Mouse (Mus musculus): ENCODE data around the gene Prss12. TPM values are rescaled to one million over a fixed set of nuclear protein-coding genes. Genes with fewer than 3 reads are reported as not detected.
A peak's percentile ranks its signal among the peaks of the same experiment; 100 is the strongest.

Prss12 gene
- 10 to 100 TPM; 15.7 to 17.9 TPM for total RNA-seq (2021)
- long read RNA-seq, experiment 1, transcript Prss12-201 (11 exons, 2,602 nt): major isoform, 23 of 27 reads
- long read RNA-seq, experiment 1, partial matches to known transcripts: 2 of 27 reads
- long read RNA-seq, experiment 1, other reads (novel, unspliced or antisense): 2 of 27 reads
- long read RNA-seq, experiment 2, transcript Prss12-201 (11 exons, 2,602 nt): major isoform, 13 of 18 reads
- long read RNA-seq, experiment 2, partial matches to known transcripts: 4 of 18 reads
- long read RNA-seq, experiment 2, other reads (novel, unspliced or antisense): 1 of 18 reads

DNA sequence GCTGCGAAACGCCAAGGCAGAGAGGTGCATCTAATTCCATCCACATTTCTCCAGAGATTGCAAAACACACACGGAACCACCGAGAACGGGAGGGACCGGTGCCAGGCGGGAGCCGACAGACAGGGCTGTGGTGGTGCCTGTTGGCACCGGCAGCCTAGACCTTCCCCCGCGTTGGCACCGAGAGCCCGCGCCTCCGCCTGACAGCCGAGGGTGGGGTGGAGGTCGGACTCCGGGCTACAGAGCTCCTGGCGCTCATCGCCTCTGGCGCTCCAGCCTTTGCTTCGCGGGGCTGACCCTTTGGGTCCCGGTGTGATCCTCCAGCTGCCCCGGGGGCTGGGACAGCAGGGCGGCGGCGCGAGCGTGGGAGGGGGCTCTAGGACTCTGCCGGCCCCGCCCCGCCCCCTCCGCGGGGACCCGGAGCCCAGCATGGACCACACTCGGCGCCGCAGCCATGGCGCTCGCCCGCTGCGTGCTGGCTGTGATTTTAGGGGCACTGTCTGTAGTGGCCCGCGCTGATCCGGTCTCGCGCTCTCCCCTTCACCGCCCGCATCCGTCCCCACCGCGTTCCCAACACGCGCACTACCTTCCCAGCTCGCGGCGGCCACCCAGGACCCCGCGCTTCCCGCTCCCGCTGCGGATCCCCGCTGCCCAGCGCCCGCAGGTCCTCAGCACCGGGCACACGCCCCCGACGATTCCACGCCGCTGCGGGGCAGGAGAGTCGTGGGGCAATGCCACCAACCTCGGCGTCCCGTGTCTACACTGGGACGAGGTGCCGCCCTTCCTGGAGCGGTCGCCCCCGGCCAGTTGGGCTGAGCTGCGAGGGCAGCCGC, at the start of gene Prss12:
TSS of gene Prss12 (plus strand) at position 206 of the 830 bp plus-strand sequence.
- DNase-seq (ENCODE audit: extremely low spot score in 1 of 2, low spot score in 2 of 2): peak; percentile 46 to 70
- peak within 1 kb of the TSS; percentile 74 for H3K27ac ChIP-seq
- TF ChIP-seq CTCF (IDR thresholded peaks at IDR 0.05): no peak
- H3K4me3 ChIP-seq: peak within 1 kb of the TSS; percentile 67
- intact Hi-C loops (cut with DNase I): loop anchor here (2.0 kb wide), 2 partner anchors 60 to 62 kb away; partner anchors contain the start of gene Mettl14

DNA sequence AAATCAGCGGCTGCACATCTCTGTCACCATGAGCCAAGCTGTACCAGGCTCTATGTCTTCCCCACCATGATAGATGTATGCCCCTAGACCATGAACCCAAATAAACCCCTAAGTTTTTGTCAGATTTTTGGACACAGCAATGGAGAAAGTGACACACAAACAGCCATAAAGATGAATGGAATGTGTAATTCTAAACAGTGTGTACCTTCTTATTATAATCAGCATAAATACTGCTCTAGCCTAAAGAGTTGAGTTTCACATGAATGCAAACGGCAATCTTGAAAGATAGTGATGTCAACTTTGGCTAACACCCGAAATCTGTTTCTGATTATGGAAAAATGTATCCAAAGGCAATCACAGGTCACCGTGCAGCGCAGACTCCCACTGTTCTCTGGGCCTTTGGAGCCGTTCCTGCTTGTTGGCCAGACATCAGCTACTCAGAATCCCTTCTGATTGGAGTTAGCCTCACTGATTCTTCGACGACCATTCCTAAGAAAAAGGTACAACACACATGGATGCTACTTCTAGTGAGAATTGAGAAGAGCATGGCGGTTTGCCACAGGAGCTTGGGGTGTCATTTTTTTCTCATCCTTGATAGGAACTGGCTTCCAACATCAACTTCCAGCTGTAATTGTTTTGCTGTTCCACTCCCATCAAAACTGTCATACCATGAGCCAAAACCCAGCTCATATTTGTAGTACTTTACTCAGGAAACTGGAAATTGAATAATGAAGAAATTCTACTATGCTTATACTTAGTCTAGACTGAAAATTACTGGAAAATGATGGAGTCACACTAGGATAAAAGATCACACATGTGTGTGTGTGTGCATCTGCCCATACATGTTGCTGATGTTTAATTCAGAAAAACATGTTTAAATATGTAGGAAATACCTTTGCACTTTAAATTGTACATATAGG, 48.9 kb upstream of the Prss12 start:
- H3K4me3 ChIP-seq: no peak overlapping the region
- H3K27ac ChIP-seq: no peak overlapping the region
- no peak for TF ChIP-seq CTCF (IDR thresholded peaks at IDR 0.05)
- no peak for DNase-seq (ENCODE audit: extremely low spot score in 1 of 2, low spot score in 2 of 2)
- intact Hi-C loops (cut with DNase I): no loop called here

DNA sequence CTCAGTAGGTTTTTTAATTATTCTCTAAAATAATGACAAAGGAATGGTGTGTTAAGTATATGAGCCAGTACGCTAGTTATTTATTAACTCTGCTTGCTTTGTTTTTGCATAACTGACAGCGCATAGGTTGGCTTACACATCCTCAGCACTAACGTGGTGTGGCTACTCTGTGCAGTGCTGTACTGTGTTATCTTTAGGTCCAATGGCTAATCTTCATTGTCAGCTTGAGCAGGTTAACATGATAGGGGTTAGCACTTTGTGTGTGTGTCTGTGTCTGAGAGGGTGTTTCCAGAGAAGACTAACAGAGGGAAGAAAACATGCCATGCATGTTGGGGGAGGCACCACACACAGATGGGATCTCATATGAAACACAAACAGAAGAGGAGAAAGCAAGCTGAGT, 41.8 kb upstream of the Prss12 start:
- DNase-seq (ENCODE audit: extremely low spot score in 1 of 2, low spot score in 2 of 2): no peak
- intact Hi-C loops (cut with DNase I): no loop called here
- Histone ChIP-seq H3K27ac (no peak overlapping the region), H3K4me3 (no peak overlapping the region)
- TF ChIP-seq CTCF (IDR thresholded peaks at IDR 0.05): no peak

DNA sequence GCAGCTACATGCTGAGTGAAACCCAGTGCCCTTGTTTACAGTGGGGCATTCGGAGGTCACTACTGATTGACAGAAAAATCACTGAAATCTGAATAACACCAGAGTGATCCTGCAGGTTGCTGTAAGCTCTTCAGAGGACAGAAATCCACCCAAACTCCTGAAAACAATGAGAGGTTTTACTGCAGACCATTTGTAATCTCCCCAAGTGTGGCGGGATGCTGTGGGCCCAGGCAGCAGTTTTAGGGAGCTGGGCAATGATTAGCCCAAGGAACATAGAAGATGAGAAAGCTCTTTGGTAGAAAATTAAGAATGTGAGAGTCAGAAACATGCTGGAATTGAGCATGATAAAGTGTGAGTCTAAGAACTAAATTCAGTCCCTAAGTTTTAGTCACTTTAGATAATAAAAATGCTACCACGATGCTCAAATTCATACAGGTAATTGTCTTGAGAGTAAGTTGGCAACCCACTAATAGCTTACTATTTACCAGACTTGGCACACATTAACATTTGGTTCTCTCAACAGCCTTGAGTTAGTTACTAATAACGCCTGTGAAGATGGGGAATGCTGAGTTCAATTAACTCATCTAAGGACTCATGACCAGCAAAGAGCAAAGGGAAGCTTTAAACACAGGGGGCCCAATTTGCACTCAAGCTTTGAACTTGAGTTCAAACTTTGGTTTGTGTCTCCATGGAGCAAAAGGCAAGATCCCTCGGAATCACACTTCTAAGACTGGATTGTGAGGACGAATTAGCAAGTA, 34.7 kb upstream of the Prss12 start:
- Histone ChIP-seq H3K27ac (no peak overlapping the region), H3K4me3 (no peak overlapping the region)
- intact Hi-C loops (cut with DNase I): no loop called here
- no peak for DNase-seq (ENCODE audit: extremely low spot score in 1 of 2, low spot score in 2 of 2)
- TF ChIP-seq CTCF (IDR thresholded peaks at IDR 0.05): no peak

- TF ChIP-seq CTCF (IDR thresholded peaks at IDR 0.05): no peak; the same call in 1 of the 2 replicates
- intact Hi-C loops (cut with DNase I): no loop called here
- no peak overlapping the region for H3K27ac ChIP-seq
- no peak for DNase-seq (ENCODE audit: extremely low spot score in 1 of 2, low spot score in 2 of 2)
- H3K4me3 ChIP-seq: no peak overlapping the region
These were observed 33.5 kb upstream of the Prss12 start for GRCm38 (mm10) chr3:123413173-123413572.

DNA sequence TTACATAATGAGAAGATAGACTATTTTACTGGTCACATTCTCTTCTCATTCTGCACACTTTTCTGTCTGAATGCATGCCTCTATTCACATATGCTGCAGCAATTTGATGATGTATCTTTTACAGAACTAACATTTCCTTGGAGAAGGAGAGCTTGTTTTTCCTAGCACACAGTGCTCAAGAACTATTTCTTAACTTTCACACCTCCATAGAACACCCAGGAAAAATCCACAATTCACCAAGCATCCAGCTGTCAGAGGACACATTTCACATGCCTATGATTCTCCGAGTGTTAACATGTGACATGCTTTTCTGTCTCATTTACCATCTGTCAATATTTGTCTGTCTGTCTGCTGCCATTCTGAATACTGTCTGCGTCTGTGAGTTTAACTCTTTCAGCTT, 21.1 kb upstream of the Prss12 start:
- intact Hi-C loops (cut with DNase I): no loop called here
- TF ChIP-seq CTCF (IDR thresholded peaks at IDR 0.05): no peak
- Histone ChIP-seq H3K27ac (no peak overlapping the region), H3K4me3 (no peak overlapping the region)
- no peak for DNase-seq (ENCODE audit: extremely low spot score in 1 of 2, low spot score in 2 of 2)

DNA sequence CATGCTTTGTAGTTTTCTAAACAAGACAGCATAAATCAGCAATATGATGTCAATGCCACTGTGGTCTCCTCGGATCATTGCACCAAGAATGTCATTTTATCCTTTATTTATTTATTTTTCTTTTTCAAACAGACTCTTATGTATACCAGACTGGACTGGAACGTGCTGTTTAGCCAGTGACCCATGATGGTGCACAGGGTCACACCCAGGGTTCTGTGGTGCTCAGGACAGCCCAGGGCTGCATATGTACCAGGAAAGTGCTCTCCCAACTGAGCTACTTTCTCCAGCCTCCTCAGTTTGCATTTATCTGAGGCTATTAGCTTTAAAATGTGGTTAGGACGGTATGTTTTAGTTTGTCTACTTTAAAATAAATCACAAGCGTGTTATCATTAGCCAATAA, 18.7 kb upstream of the Prss12 start:
- TF ChIP-seq CTCF (IDR thresholded peaks at IDR 0.05): no peak
- no peak for DNase-seq (ENCODE audit: extremely low spot score in 1 of 2, low spot score in 2 of 2)
- Histone ChIP-seq H3K4me3 (no peak overlapping the region), H3K27ac (no peak overlapping the region)
- intact Hi-C loops (cut with DNase I): no loop called here

- intact Hi-C loops (cut with DNase I): no loop called here
- TF ChIP-seq CTCF (IDR thresholded peaks at IDR 0.05): no peak
- Histone ChIP-seq H3K27ac (no peak overlapping the region), H3K4me3 (no peak overlapping the region)
- no peak for DNase-seq (ENCODE audit: extremely low spot score in 1 of 2, low spot score in 2 of 2)
These were observed 16.9 kb upstream of the Prss12 start for GRCm38 (mm10) chr3:123429597-123430458.

DNA sequence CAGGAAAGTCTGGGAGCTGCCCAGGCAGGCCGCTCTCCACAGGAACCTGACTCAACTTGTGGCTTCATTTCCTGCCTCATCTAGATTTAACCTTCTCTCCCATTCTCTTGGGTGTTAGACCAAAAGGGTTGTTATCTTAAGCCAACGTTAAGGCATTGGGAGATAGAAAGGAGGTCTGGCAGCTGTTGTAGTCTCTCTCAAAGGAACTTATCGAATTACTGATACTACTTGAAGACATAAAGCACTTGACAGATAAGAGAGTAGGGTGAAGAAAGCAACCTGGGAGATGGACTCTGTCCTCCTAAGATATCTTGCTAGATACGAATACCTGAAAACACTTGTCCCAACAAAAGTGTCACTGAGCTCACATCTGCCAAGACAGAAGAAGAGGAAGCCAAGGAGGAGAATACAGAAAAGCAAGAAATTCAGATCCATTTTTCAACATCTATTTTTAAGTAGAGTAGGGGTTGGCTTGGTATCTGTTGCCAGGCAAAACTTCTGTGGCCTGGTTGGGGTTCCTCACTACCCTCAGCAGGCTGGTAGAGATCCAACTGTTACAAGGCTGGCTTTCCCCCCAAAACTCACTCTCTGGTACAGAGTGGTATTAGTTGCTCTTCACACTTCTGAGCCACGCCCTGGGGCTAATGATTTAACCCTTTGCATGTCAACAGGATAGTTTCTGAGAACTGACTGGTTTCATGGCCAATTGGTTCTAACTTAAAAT, 14.6 kb upstream of the Prss12 start:
- DNase-seq (ENCODE audit: extremely low spot score in 1 of 2, low spot score in 2 of 2): no peak
- Histone ChIP-seq H3K27ac (no peak overlapping the region), H3K4me3 (no peak overlapping the region)
- no peak for TF ChIP-seq CTCF (IDR thresholded peaks at IDR 0.05)
- intact Hi-C loops (cut with DNase I): no loop called here

- DNase-seq (ENCODE audit: extremely low spot score in 1 of 2, low spot score in 2 of 2): no peak
- intact Hi-C loops (cut with DNase I): no loop called here
- Histone ChIP-seq H3K4me3 (no peak overlapping the region), H3K27ac (no peak overlapping the region)
- no peak for TF ChIP-seq CTCF (IDR thresholded peaks at IDR 0.05)
These were observed 13.4 kb upstream of the Prss12 start for GRCm38 (mm10) chr3:123433362-123433761.
